Mouse (Mus musculus) c-Kit-positive CD71-positive TER-119-positive erythroid progenitor cells, embryonic 14.5 days (primary cell): ENCODE measurements around the gene Mdm2.
A peak's percentile ranks its signal among the peaks of the same experiment; 100 is the strongest.
"Not testable (repeated sequence)": the region's sequence is repeated elsewhere in the genome, so short reads cannot be mapped to it uniquely, and the experiment has no call there.

Experiments
- DNase-seq: peaks from one replicate; pipeline ENCODE4 v3.0.0-alpha.2; 2013; ENCODE audit warnings: low spot score

The Mdm2 gene

GRCm38 (mm10) chr10:117712191-117712754, 1.7 kb upstream of the Mdm2 start:
- no peak for DNase-seq

DNA sequence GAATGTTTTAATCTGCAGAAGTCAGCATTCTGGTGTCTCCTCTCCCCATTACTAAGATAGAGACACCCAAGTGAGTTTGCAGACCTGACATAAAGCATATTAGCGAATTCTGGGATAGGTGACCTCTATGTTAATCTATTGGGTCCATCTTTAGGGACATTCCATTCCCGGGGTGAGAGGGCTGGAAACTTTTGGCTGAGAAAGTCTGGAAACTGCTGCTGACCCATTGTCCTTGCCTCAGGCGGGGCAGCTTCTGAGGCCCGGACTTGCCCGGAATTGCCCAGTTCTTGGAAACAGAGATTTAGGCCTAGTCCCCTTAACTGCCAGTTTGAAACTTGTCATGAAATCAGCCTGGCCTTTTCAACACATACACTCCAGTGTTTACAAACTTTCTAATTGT, 850 bp upstream of the Mdm2 start:
- no peak for DNase-seq

GRCm38 (mm10) chr10:117709930-117710603, 491 bp downstream of the Mdm2 start:
- peak; percentile 55 for DNase-seq

GRCm38 (mm10) chr10:117709326-117709830, 1.2 kb downstream of the Mdm2 start:
- DNase-seq: peak; percentile 35

GRCm38 (mm10) chr10:117708856-117709255, 1.7 kb downstream of the Mdm2 start:
- DNase-seq: no peak

- DNase-seq: no peak
Measured at GRCm38 (mm10) chr10:117708376-117708775, 2.2 kb downstream of the Mdm2 start.

GRCm38 (mm10) chr10:117707114-117707838, 3.3 kb downstream of the Mdm2 start:
- no peak for DNase-seq

GRCm38 (mm10) chr10:117706440-117706839, 4.1 kb downstream of the Mdm2 start:
- no peak for DNase-seq

GRCm38 (mm10) chr10:117705806-117706205, 4.8 kb downstream of the Mdm2 start:
- DNase-seq: no peak

DNA sequence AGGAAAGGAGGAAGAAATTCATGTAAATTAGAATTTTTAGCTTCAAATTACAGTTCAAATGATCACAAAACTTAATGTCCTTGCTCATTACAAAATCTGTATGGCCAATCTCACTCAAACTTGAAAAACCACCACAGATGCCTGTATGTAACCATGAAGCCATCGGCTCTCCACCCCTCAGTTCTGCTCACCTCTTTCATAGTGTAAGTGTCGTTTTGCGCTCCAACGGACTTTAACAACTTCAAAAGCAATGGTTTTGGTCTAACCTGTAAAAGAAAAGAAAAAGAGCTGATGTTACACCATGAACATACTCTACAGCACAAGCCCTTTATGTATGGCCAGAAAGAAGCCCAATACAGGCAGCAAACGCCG, 5.6 kb downstream of the Mdm2 start:
- no peak for DNase-seq

GRCm38 (mm10) chr10:117704314-117704963, 6.1 kb downstream of the Mdm2 start:
- DNase-seq: not testable (repeated sequence)

- DNase-seq: no peak
Measured at GRCm38 (mm10) chr10:117703506-117703905, 7.1 kb downstream of the Mdm2 start.

GRCm38 (mm10) chr10:117702024-117702833, 8.3 kb downstream of the Mdm2 start:
- DNase-seq: no peak

GRCm38 (mm10) chr10:117701034-117701829, 9.3 kb downstream of the Mdm2 start:
- DNase-seq: no peak

- DNase-seq: no peak
Measured at GRCm38 (mm10) chr10:117700450-117700849, 10.1 kb downstream of the Mdm2 start.

DNA sequence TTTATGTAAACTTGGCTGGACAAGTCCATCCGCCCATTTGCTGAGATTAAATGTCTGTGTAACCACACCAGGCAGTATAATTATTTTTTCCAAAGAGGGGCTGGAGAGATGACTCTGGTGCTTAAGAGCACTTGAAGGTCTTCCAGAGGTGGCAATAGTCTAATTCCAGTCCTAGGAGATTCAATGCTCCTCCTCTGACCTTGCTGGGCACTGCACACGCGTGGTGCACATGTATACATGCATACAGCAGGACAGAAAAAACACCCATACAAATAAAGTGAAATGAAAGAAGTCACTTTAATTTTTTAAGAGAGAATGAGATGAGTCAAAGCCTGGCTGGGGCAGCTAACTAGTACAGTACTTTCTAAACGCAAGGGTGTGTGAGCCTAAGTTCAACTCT, 10.6 kb downstream of the Mdm2 start:
- DNase-seq: no peak

GRCm38 (mm10) chr10:117698313-117699138, 12.0 kb downstream of the Mdm2 start:
- DNase-seq: no peak

DNA sequence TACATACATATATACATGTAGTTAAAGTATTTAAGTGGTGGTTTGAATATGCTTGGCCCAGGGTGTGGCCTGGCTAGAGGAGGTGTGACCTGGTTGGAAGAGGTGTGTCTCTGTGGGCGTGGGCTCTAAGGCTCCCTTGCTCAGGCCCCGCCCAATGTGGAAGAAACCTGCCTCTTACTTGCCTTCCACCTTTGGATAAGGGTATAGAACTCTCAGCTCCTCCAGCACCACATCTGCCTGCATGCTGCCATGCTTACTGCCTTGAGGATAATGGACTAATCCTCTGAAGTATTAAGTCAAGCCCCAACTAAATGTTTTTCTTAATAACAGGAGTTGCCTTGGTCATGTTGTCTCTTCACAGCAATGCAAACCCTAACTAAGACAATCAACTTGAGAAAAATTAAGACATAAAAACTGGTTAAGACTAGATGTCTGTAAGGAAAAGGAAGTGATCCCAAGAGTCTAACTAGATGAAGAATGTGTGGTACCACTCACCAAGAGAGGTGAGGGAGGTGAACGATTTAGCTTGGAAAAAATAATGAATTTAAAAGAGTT, 12.9 kb downstream of the Mdm2 start:
- no peak for DNase-seq

DNA sequence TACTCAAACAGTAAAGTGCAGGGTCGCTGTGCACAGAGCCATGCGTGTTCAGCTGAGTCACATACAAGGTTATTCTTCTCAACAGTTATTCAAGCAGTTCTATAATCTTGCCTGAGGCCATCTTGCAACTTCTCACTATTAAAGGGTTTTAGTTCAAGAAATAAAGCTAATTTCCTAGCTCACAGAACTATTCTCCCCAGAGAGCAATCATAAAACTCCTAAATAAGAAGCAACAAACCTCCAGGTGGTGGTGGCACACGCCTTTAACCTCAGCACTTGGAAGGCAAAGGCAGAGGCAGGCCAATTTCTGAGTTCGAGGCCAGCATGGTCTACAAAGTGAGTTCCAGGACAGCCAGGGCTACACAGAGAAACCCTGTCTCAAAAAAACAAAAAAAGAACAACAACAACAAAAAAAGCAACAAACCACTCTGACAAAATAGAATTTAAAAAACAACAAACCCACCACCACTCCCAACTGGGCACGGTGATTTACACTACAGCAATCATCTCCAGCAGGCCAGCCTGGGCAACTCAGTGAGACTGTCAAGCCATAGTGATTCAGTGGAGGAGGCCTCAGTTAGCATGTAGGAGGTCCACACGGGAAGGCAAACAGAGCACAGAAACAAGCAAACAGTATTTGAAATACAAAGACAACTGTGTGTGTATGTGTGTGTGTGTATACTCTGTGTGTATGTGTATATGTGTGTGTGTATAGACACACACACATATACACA, 13.6 kb downstream of the Mdm2 start:
- DNase-seq: no peak
